Mouse (Mus musculus) liver, embryonic 15.5 days (tissue): Measurements from ENCODE around the gene Klhl29. TPM values are rescaled to one million over a fixed set of nuclear protein-coding genes. Genes with fewer than 3 reads are reported as not detected.

Experiments
- ATAC-seq: fragments of 200-750 bp; cut with Nextera tagmentation; 2 replicates; pipeline ENCODE4 v1.8.0; 2017; ENCODE audit warnings: moderate number of reproducible peaks, mild to moderate bottlenecking, moderate library complexity; ENCODE audit not compliant: insufficient read depth
- H3K27ac ChIP-seq: fragments of 300-500 bp; sonication (generic); replicated peaks from 2 replicates; pipeline ENCODE4 v1.5.1; 2015; ENCODE audit warnings: mild to moderate bottlenecking, inconsistent platforms
- H3K27me3 ChIP-seq: fragments of 300-500 bp; sonication (generic); 2 replicates; pipeline ENCODE4 v1.6.1; 2015; ENCODE audit warnings: mild to moderate bottlenecking, inconsistent platforms
- H3K36me3 ChIP-seq: fragments of 300-500 bp; sonication (generic); replicated peaks from 2 replicates; pipeline ENCODE4 v1.6.1; 2015; ENCODE audit warnings: moderate library complexity, mild to moderate bottlenecking, inconsistent platforms
- H3K4me1 ChIP-seq: fragments of 300-500 bp; sonication (generic); replicated peaks from 2 replicates; pipeline ENCODE4 v1.6.1; 2015; ENCODE audit warnings: inconsistent platforms
- H3K4me2 ChIP-seq: fragments of 300-500 bp; sonication (generic); 2 replicates; pipeline ENCODE4 v1.6.1; 2015; ENCODE audit warnings: moderate library complexity, mild to moderate bottlenecking, inconsistent platforms
- H3K4me3 ChIP-seq: fragments of 300-500 bp; sonication (generic); replicated peaks from 2 replicates; pipeline ENCODE4 v1.5.1; 2015; ENCODE audit warnings: mild to moderate bottlenecking, inconsistent platforms
- H3K9ac ChIP-seq: fragments of 300-500 bp; sonication (generic); 2 replicates; pipeline ENCODE4 v1.6.1; 2015; ENCODE audit warnings: moderate library complexity, mild to moderate bottlenecking, inconsistent platforms
- H3K9me3 ChIP-seq: fragments of 300-500 bp; sonication (generic); replicated peaks from 2 replicates; pipeline ENCODE4 v1.6.1; 2016; ENCODE audit warnings: inconsistent platforms
- WGBS: fragments of 180-500 bp; shearing (Covaris S2); methylation state at CpG from one replicate; pipeline ENCODE4 v1.1.7; 2015; ENCODE audit warnings: mixed read lengths; ENCODE audit not compliant: insufficient replicate concordance; 5-methylcytosine and 5-hydroxymethylcytosine counted together
- polyA plus RNA-seq: library from polyadenylated mRNA; unstranded; fragments of >200 nt; fragmentation: Nextera tagmentation; extraction: Ambion mirVana; gene quantifications from 2 replicates; pipeline ENCODE4 v1.2.1, GENCODE M21; 2015

Klhl29 gene
- polyA plus RNA-seq, 1 experiment from 2014 or later = 0.07 TPM

- no peak for ATAC-seq
- no peaks in the 10 kb centered on the region for H3K9me3 ChIP-seq
Measured at GRCm38 (mm10) chr12:5044141-5044540, 331.3 kb downstream of the Klhl29 start.

GRCm38 (mm10) chr12:5038008-5038407, 337.5 kb downstream of the Klhl29 start:
- ATAC-seq = no peak
- Histone ChIP-seq H3K36me3 (peaks cover 61% of the 10 kb centered on the region), H3K9me3 (no peaks in the 10 kb centered on the region), H3K27me3 (no peaks in the 10 kb centered on the region), H3K4me1 (no peaks in the 10 kb centered on the region), H3K4me2 (no peak overlapping the region), H3K9ac (no peak overlapping the region), H3K4me3 (no peak overlapping the region), H3K27ac (no peak overlapping the region)
- WGBS = 80% methylated on average over 2 of the region's 2 CpGs

More at GRCm38 (mm10) chr12:5044141-5044540, 331.3 kb downstream of the Klhl29 start:
- H3K27ac ChIP-seq = no peak overlapping the region
- H3K36me3 ChIP-seq = peaks cover 28% of the 10 kb centered on the region
- no peaks in the 10 kb centered on the region for H3K27me3 ChIP-seq
- H3K4me1 ChIP-seq = no peaks in the 10 kb centered on the region
- no peak overlapping the region for H3K9ac ChIP-seq
- WGBS = 87% methylated on average over 15 of the region's 15 CpGs
- no peak overlapping the region for H3K4me3 ChIP-seq
- no peak overlapping the region for H3K4me2 ChIP-seq

DNA sequence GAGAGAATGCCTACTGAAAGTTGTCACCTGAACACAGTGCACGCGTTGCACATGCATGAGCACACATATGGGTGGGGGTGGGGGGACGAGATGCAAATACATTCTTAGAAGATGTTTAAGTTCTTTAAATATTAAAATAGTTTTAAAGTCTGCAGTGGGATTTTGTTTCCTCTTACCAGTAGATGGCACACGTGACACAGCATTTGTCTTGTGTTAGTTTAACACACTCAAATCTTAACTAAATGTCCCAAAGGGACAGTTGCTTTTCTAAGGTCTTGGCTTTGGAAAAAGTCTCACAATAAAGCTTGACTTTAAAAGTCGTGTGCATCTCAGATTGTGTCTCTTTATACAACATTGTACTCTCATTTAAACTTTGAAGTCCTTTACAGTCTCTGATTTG, 346.4 kb downstream of the Klhl29 start:
- H3K4me1 ChIP-seq = no peaks in the 10 kb centered on the region
- H3K27ac ChIP-seq = no peak overlapping the region
- ATAC-seq = no peak
- 80% methylated on average over 5 of the region's 5 CpGs for WGBS
- no peak overlapping the region for H3K4me3 ChIP-seq
- H3K36me3 ChIP-seq = peaks cover 61% of the 10 kb centered on the region
- H3K9ac ChIP-seq = no peak overlapping the region
- no peaks in the 10 kb centered on the region for H3K9me3 ChIP-seq
- no peak overlapping the region for H3K4me2 ChIP-seq
- H3K27me3 ChIP-seq = no peaks in the 10 kb centered on the region
